In the genomic region with DNA sequence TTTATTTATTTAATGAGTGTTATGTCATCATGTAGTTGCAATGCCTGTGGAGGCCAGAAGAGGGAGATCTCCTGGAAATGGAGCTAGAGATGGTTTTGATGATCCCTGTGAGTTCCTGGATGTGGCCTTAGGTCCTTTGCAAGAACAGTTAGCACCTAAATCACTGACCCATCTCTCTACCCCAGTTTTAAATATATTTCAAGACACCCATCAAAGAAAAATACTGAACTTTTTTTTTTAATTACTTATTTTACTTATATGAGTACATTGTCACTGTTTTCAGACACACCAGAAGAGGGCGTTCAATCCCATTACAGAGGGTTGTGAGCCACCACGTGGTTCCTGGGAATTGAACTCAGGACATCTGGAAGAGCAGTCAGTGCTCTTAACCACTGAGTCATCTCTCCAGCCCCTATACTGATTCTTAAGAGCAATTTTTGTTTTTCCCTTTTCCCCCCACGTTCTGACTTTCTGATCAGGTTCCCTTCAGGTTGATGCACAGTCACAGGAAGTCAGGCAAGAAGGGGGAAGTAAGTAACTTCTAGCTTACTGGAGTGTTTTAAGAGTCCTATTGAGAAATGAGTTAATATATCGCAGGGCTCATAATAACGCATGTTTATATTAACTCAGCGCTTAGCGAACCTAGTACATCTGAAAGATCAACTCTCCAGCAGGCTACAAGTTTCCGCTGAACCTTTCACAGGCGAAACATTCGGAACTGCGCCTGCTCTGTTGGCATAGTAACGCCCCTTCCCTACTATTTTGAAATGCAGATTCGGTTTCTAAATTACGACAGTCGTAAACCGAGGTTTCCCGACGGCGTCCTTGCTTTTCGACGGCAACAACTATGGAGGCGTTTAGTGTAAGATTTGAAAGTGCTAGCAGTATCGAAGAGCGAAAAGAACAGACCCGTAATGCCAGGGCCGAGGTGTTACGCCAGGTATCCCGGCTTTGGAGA, we compare ENCODE assay signal across 1 mouse cellular context.
A peak's percentile ranks its signal among the peaks of the same experiment; 100 is the strongest.
TF ChIP-seq lines count a peak whose summit lies in the region.

A gene (plus strand): TSS at position 342 of the 958 bp plus-strand sequence.

TF ChIP-seq in CH12.LX, 34 proteins besides CTCF, POLR2A, EP300 and RAD21:
- TF ChIP-seq MYC (IDR thresholded peaks at IDR 0.05; ENCODE audit: low read depth, low read length) (peak; percentile 99), BHLHE40 (IDR thresholded peaks at IDR 0.05; ENCODE audit: low read depth, low read length) (0 out of 2 replicates have a peak, but pooled peaks have one; percentile 7), ZC3H11A (IDR thresholded peaks at IDR 0.05; ENCODE audit: low read depth, low read length) (no peak), MEF2A (IDR thresholded peaks at IDR 0.05; ENCODE audit: borderline replicate concordance, low read depth, low read length) (peak; percentile 78), MXI1 (IDR thresholded peaks at IDR 0.05; ENCODE audit: low read depth, low read length) (peak; percentile 89), NELFE (IDR thresholded peaks at IDR 0.05; ENCODE audit: low read depth, low read length) (peak; percentile 69; the same call in 1 of the 2 replicates), E2F4 (IDR thresholded peaks at IDR 0.05; ENCODE audit: insufficient replicate concordance, low read depth, low read length) (peak; percentile 35; the same call in 1 of the 2 replicates), CHD1 (IDR thresholded peaks at IDR 0.05; ENCODE audit: low read depth, low read length) (no peak; the same call in 1 of the 2 replicates), POLR2AphosphoS2 (IDR thresholded peaks at IDR 0.05; ENCODE audit: low read depth, low read length) (peak; percentile 83; the same call in 1 of the 2 replicates), ETS1 (conservative IDR thresholded peaks at IDR 0.05; ENCODE audit: low read depth, low read length) (no peak; the same call in 1 of the 2 replicates), USF1 (IDR thresholded peaks at IDR 0.05; ENCODE audit: low read depth, low read length) (peak; percentile 62), RCOR1 (conservative IDR thresholded peaks at IDR 0.05; ENCODE audit: low read depth, low read length) (no peak), SMC3 (IDR thresholded peaks at IDR 0.05; ENCODE audit: low read depth, low read length) (peak; percentile 11; the same call in 1 of the 2 replicates), TBP (conservative IDR thresholded peaks at IDR 0.05; ENCODE audit: low read depth, low read length) (peak; percentile 92), HCFC1 (IDR thresholded peaks at IDR 0.05; ENCODE audit: low read depth, low read length) (peak; percentile 86), KAT2A (IDR thresholded peaks at IDR 0.05; ENCODE audit: insufficient replicate concordance, low read length) (peak; percentile 83; the same call in 1 of the 2 replicates), ELF1 (IDR thresholded peaks at IDR 0.05; ENCODE audit: low read depth, low read length) (0 out of 2 replicates have a peak, but pooled peaks have one; percentile 49), ZKSCAN1 (IDR thresholded peaks at IDR 0.05; ENCODE audit: borderline replicate concordance, low read depth, low read length) (no peak), CHD2 (IDR thresholded peaks at IDR 0.05; ENCODE audit: low read length) (no peak), TCF12 (IDR thresholded peaks at IDR 0.05; ENCODE audit: low read depth, low read length) (peak; percentile 85), ZNF384 (IDR thresholded peaks at IDR 0.05; ENCODE audit: low read depth, low read length) (peak; percentile 65), ZMIZ1 (IDR thresholded peaks at IDR 0.05; ENCODE audit: low read depth, low read length) (no peak; the same call in none of the 2 replicates), SIN3A (IDR thresholded peaks at IDR 0.05; ENCODE audit: low read length) (peak; percentile 80; the same call in 1 of the 2 replicates), MAX (IDR thresholded peaks at IDR 0.05; ENCODE audit: low read length) (peak; percentile 94), USF2 (conservative IDR thresholded peaks at IDR 0.05; ENCODE audit: low read depth, low read length) (0 out of 2 replicates have a peak, but pooled peaks have one; percentile 27), IRF4 (IDR thresholded peaks at IDR 0.05; ENCODE audit: low read depth, low read length) (peak; percentile 45; the same call in 1 of the 2 replicates), NRF1 (IDR thresholded peaks at IDR 0.05; ENCODE audit: low read depth, low read length) (peak; percentile 76), MAFK (IDR thresholded peaks at IDR 0.05; ENCODE audit: insufficient replicate concordance, low read length) (peak; percentile 28; the same call in 1 of the 2 replicates)
